8 mouse cellular contexts compared by ENCODE assay signal in genomic region chr15:99087253-99088075, GRCm38 (mm10). TPM values are rescaled to one million over a fixed set of nuclear protein-coding genes. Genes with fewer than 3 reads are reported as not detected.
DNase-seq lines count a peak whose midpoint lies in the region; ATAC-seq and TF ChIP-seq lines count a peak whose summit lies in the region.

TSS of gene C1ql4 (minus strand) at chr15:99087817.

- H3K4me2 ChIP-seq in embryonic facial prominence, embryonic 12.5 days (replicated peaks) = peak within 1 kb of the TSS; percentile 41
- peak within 1 kb of the TSS; percentile 49 for H3K4me2 ChIP-seq in intestine, embryonic 16.5 days (ENCODE audit: low read depth, low read length)
- peak within 1 kb of the TSS; percentile 46 for H3K4me2 ChIP-seq in midbrain, embryonic 14.5 days (ENCODE audit: low read length)

- no peaks in the 10 kb centered on the region for H3K9me3 ChIP-seq in embryonic facial prominence, embryonic 12.5 days
- H3K9me3 ChIP-seq in intestine, embryonic 16.5 days (ENCODE audit: control insufficient read depth, low read length) = no peaks in the 10 kb centered on the region
- H3K9me3 ChIP-seq in midbrain, embryonic 14.5 days (ENCODE audit: control insufficient read depth, low read length) = no peaks in the 10 kb centered on the region

- peak; percentile 67 for TF ChIP-seq CTCF in layer of hippocampus, adult 2 months (conservative IDR thresholded peaks at IDR 0.05)

- H3K4me3 ChIP-seq in layer of hippocampus, adult 2 months = 0 out of 2 replicates have a peak within 1 kb of the TSS, but pooled peaks have one; percentile 3
- H3K4me3 ChIP-seq in embryonic facial prominence, embryonic 12.5 days = peak within 1 kb of the TSS; percentile 18; the same call in 1 of the 2 replicates
- H3K4me3 ChIP-seq in intestine, embryonic 16.5 days (ENCODE audit: low read length) = peak within 1 kb of the TSS; percentile 36
- peak within 1 kb of the TSS; percentile 31 for H3K4me3 ChIP-seq in midbrain, embryonic 14.5 days (replicated peaks; ENCODE audit: low read depth, low read length)

- peaks cover 91% of the 10 kb centered on the region for H3K27me3 ChIP-seq in embryonic facial prominence, embryonic 12.5 days
- peaks cover 51% of the 10 kb centered on the region for H3K27me3 ChIP-seq in intestine, embryonic 16.5 days (replicated peaks; ENCODE audit: control insufficient read depth, insufficient read depth, low read length)
- peaks cover 52% of the 10 kb centered on the region for H3K27me3 ChIP-seq in midbrain, embryonic 14.5 days (ENCODE audit: control insufficient read depth, insufficient read depth, low read length)

- H3K36me3 ChIP-seq in embryonic facial prominence, embryonic 12.5 days = peaks cover 9% of the 10 kb centered on the region
- H3K36me3 ChIP-seq in intestine, embryonic 16.5 days (ENCODE audit: control insufficient read depth, insufficient read depth, low read length) = no peaks in the 10 kb centered on the region
- H3K36me3 ChIP-seq in midbrain, embryonic 14.5 days (ENCODE audit: control insufficient read depth, insufficient read depth, low read length) = no peaks in the 10 kb centered on the region

- peaks cover 22% of the 10 kb centered on the region; the same call in 1 of the 2 replicates for H3K4me1 ChIP-seq in embryonic facial prominence, embryonic 12.5 days
- H3K4me1 ChIP-seq in intestine, embryonic 16.5 days (ENCODE audit: control insufficient read depth, insufficient read depth, low read length) = peaks cover 27% of the 10 kb centered on the region
- peaks cover 18% of the 10 kb centered on the region for H3K4me1 ChIP-seq in midbrain, embryonic 14.5 days (ENCODE audit: control insufficient read depth, insufficient read depth, low read length)

- 0 out of 2 replicates have a peak within 1 kb of the TSS, but pooled peaks have one; percentile 15 for H3K9ac ChIP-seq in embryonic facial prominence, embryonic 12.5 days
- H3K9ac ChIP-seq in intestine, embryonic 16.5 days (ENCODE audit: low read depth, low read length) = peak within 1 kb of the TSS; percentile 39; the same call in 1 of the 2 replicates
- peak within 1 kb of the TSS; percentile 34 for H3K9ac ChIP-seq in midbrain, embryonic 14.5 days (replicated peaks; ENCODE audit: low read length)

- H3K27ac ChIP-seq in layer of hippocampus, adult 2 months = no peak within 1 kb of the TSS
- no peak within 1 kb of the TSS for H3K27ac ChIP-seq in embryonic facial prominence, embryonic 12.5 days
- H3K27ac ChIP-seq in intestine, embryonic 16.5 days (ENCODE audit: low read length) = no peak within 1 kb of the TSS
- peak within 1 kb of the TSS; percentile 60 for H3K27ac ChIP-seq in midbrain, embryonic 14.5 days (replicated peaks; ENCODE audit: low read depth, low read length)

- no peak for DNase-seq in layer of hippocampus, adult 2 months (ENCODE audit: low spot score in 2 of 2)
- no peak for DNase-seq in layer of hippocampus, postnatal 14 days (ENCODE audit: low spot score in 2 of 2)
- DNase-seq in midbrain, embryonic 14.5 days = no peak
- peak; percentile 84 for DNase-seq in thymus, postnatal 4 days

- no peak for ATAC-seq in embryonic facial prominence, embryonic 12.5 days (ENCODE audit: insufficient number of reproducible peaks, insufficient read depth, low FRiP score, low TSS enrichment)
- ATAC-seq in intestine, embryonic 16.5 days = no peak
- ATAC-seq in midbrain, embryonic 14.5 days (ENCODE audit: low FRiP score, low TSS enrichment) = no peak
- ATAC-seq in activated CD4-positive, CD25-positive, alpha-beta regulatory T cell, adult 4 months = no peak
- ATAC-seq in erythroid progenitor cell, adult 5-6 weeks (replicated peaks; ENCODE audit: low FRiP score, poor library complexity, severe bottlenecking) = no peak

- 8% methylated on average over 60 of the region's 60 CpGs for WGBS in embryonic facial prominence, embryonic 12.5 days
- 12% methylated on average over 60 of the region's 60 CpGs for WGBS in intestine, embryonic 16.5 days
- 6% methylated on average over 60 of the region's 60 CpGs for WGBS in midbrain, embryonic 14.5 days

RNA-seq across cellular contexts. Expression of gene C1ql4, which starts in this region (rescaled TPM):
- not detected for total RNA-seq in layer of hippocampus, adult 2 months (2021)
- under 1 TPM in 1 of 2 experiments, not detected in 1; 0.44 TPM for total RNA-seq in layer of hippocampus, postnatal 14 days (2021)
- 0.42 and 0.46 TPM in 2 replicates for polyA plus RNA-seq in embryonic facial prominence, embryonic 12.5 days (2016; fragmentation: Nextera tagmentation; extraction: Ambion mirVana)
- polyA plus RNA-seq in intestine, embryonic 16.5 days (2015; fragmentation: Nextera tagmentation; extraction: Ambion mirVana) = 0.09 and 0.17 TPM in 2 replicates
- polyA plus RNA-seq in midbrain, embryonic 14.5 days (2014; fragmentation: Nextera tagmentation; extraction: Ambion mirVana) = 13.2 and 13.7 TPM in 2 replicates
- polyA plus RNA-seq in activated CD4-positive, CD25-positive, alpha-beta regulatory T cell, adult 4 months (2017; shearing (Covaris generic)) = not detected
- total RNA-seq in erythroid progenitor cell, adult 5-6 weeks (2015; ENCODE audit: low replicate concordance) = not detected in 2 replicates
- not detected in 2 replicates for total RNA-seq in erythroid progenitor cell, adult 5-6 weeks (2017; ENCODE audit: low replicate concordance)
